Mouse (Mus musculus): ENCODE measurements around the gene Oat.

Oat gene

GRCm38 (mm10) chr7:132540597-132540996 is 35.6 kb downstream of the Oat start:
- no peak for DNase-seq

DNA sequence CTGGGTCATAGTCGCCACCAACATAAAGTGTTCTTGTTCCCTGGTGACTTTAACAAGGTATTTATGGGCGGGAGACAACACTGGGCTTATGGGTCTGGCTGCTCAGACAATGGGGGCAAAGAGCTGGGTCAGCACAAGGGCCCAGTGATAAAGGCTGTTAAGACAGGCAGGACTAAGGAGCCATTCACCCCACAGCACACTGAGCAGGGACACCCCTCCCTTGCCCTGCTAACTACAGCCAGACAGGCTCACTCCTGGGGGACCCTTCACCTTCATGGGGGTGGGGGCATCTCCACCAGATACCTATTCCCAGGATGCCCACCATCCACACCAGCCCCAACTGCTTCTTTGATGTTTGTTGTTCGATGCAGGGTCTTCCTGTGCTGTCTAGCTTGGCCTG is 47.0 kb downstream of the Oat start:
- no peak for DNase-seq

GRCm38 (mm10) chr7:132513419-132513982 is 62.7 kb downstream of the Oat start:
- no peak for DNase-seq

DNA sequence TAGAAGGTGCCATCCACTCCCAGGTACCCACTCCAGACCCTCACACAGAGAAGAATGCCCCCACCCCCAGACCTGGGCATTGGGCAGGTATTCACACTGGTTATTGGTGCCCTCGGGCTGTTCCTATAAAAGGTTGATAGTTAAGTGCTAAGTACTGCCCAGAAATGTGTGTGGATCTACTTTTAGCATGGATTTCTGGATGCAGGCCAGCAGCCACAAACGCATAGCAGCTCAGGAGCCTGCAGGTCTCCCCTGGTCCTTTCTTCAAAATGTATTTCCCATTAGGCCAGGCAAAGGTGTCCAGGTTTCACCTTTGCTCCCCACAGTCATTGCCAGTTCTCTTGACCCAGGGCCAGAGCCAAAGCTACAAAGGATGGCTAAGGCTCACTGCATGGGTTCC is 67.1 kb downstream of the Oat start:
- no peak for DNase-seq
